Mouse (Mus musculus): Measurements from ENCODE around the gene Msh3. TPM values are rescaled to one million over a fixed set of nuclear protein-coding genes. Genes with fewer than 3 reads are reported as not detected.
A peak's percentile ranks its signal among the peaks of the same experiment; 100 is the strongest.
"Not testable (repeated sequence)": the region's sequence is repeated elsewhere in the genome, so short reads cannot be mapped to it uniquely, and the experiment has no call there.

Gene Msh3
- polyA plus RNA-seq (2015; fragmentation: Nextera tagmentation; extraction: Ambion mirVana): 22.3 and 23.5 TPM in 2 replicates

DNA sequence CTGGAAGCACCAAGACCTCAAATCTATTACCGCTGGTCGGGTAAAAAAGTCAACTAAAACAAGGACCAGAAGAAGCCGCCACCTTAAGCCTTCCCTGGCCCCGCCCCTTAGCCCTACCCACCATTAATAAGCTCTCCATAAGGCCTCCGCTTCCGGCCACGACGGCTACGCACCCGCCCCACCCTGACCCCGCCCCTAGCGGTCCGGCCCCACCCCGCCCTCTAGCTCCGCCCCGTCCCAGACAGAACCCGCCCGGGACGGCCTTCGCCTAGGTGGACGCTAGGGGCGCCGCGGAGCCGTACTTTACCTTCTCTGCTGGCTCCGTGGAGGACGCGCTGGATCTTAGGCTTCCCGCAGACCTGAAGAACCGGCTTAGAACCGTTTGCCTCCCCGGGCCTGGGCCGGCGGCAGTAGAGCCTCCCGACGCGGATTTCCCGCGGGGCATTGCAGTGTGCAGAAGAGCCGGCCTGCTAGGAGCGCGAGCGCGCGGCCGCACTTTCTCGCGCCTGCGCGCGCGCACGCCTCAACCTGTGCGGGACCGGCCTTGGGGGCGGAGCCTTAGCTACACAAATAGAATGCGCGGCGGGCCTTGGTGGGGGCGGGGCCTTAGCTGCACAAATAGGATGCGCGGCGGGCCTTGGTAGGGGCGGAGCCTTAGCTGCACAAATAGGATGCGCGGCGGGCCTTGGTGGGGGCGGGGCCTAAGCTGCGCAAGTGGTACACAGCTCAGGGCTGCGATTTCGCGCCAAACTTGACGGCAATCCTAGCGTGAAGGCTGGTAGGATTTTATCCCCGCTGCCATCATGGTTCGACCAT is at the start of gene Msh3, which contains the start of gene Dhfr:
Gene Msh3, minus strand, starts transcription at position 548 of the 816 bp plus-strand sequence.
Gene Dhfr, plus strand, starts transcription at position 271 of the 816 bp plus-strand sequence.
- DNase-seq (ENCODE audit: low spot score): peak; percentile 98
- peak; percentile 97 for ATAC-seq (replicated peaks; ENCODE audit: low FRiP score, low read depth)
- Histone ChIP-seq H3K4me2 (ENCODE audit: low read length) (peak within 1 kb of the TSS; percentile 97), H3K9ac (ENCODE audit: low read depth, low read length) (peak within 1 kb of the TSS; percentile 82), H3K27me3 (ENCODE audit: insufficient read depth, low read length) (no peaks in the 10 kb centered on the region), H3K4me1 (replicated peaks; ENCODE audit: insufficient read depth, low read length) (peaks cover 12% of the 10 kb centered on the region; the same call in 1 of the 2 replicates), H3K4me3 (replicated peaks; ENCODE audit: low read depth, low read length) (peak within 1 kb of the TSS; percentile 77), H3K9me3 (replicated peaks; ENCODE audit: low read length) (no peaks in the 10 kb centered on the region), H3K27ac (peak within 1 kb of the TSS; percentile 94), H3K36me3 (ENCODE audit: insufficient read depth, low read length) (no peaks in the 10 kb centered on the region)
- under 1% methylated on average over 74 of the region's 76 CpGs for WGBS
- TF ChIP-seq CTCF (IDR thresholded peaks at IDR 0.05; ENCODE audit: low read depth): peak; percentile 85

DNA sequence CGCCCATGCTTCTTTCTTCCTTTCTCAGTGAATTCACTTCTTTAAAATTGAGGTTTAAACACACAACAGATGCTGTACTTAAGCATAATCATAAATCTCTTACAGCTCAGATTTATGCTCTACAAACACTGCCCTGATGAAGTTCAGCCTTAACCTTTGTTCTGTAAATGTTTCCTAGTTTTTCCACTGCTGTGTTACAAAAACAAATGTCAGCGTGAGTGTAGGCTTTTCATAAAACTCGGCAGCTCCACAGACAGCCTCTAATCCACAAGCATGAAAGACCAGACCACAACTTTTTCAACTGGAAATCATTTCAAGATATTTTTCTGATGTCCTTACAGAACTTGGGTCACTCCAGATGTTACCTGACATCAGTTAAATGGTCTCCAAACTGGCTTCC is 48.7 kb upstream of the Msh3 start:
- Histone ChIP-seq H3K9ac (ENCODE audit: low read depth, low read length) (no peak overlapping the region), H3K9me3 (replicated peaks; ENCODE audit: low read length) (no peaks in the 10 kb centered on the region), H3K4me1 (replicated peaks; ENCODE audit: insufficient read depth, low read length) (no peaks in the 10 kb centered on the region), H3K4me3 (replicated peaks; ENCODE audit: low read depth, low read length) (no peak overlapping the region), H3K36me3 (ENCODE audit: insufficient read depth, low read length) (no peaks in the 10 kb centered on the region), H3K4me2 (ENCODE audit: low read length) (no peak overlapping the region), H3K27me3 (ENCODE audit: insufficient read depth, low read length) (no peaks in the 10 kb centered on the region), H3K27ac (no peak overlapping the region)
- TF ChIP-seq CTCF (IDR thresholded peaks at IDR 0.05; ENCODE audit: low read depth): no peak
- no peak for ATAC-seq (replicated peaks; ENCODE audit: low FRiP score, low read depth)
- WGBS: 50% methylated on average over 3 of the region's 3 CpGs
- peak; percentile 56 for DNase-seq (ENCODE audit: low spot score)

DNA sequence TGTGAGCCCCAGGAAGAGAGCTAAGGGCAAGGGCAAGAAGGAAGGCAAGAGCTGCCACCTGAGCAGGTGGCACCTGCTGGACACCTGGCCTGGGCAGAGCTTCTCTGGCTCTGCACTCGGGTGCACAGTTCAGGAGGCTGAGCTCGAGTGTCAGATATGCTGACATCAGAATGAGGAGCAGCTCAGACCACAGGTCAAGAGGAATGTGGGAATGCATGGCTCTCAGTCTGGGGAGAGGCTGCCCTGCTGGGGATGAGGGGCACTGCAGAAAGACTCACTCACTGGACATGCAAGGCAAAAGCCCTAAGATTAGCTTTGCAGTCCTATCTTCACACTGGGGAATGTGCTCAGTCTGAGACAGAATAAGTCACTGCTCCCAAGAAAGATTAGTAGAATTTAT is 47.3 kb upstream of the Msh3 start:
- H3K9ac ChIP-seq (ENCODE audit: low read depth, low read length): no peak overlapping the region
- WGBS: 37% methylated on average over 2 of the region's 2 CpGs
- H3K4me3 ChIP-seq (replicated peaks; ENCODE audit: low read depth, low read length): no peak overlapping the region
- H3K36me3 ChIP-seq (ENCODE audit: insufficient read depth, low read length): no peaks in the 10 kb centered on the region
- H3K9me3 ChIP-seq (replicated peaks; ENCODE audit: low read length): no peaks in the 10 kb centered on the region
- H3K27ac ChIP-seq: no peak overlapping the region
- ATAC-seq (replicated peaks; ENCODE audit: low FRiP score, low read depth): peak; percentile 84
- H3K27me3 ChIP-seq (ENCODE audit: insufficient read depth, low read length): no peaks in the 10 kb centered on the region
- no peak overlapping the region for H3K4me2 ChIP-seq (ENCODE audit: low read length)
- TF ChIP-seq CTCF (IDR thresholded peaks at IDR 0.05; ENCODE audit: low read depth): peak; percentile 22; the same call in 1 of the 2 replicates
- DNase-seq (ENCODE audit: low spot score): peak; percentile 16
- no peaks in the 10 kb centered on the region for H3K4me1 ChIP-seq (replicated peaks; ENCODE audit: insufficient read depth, low read length)

DNA sequence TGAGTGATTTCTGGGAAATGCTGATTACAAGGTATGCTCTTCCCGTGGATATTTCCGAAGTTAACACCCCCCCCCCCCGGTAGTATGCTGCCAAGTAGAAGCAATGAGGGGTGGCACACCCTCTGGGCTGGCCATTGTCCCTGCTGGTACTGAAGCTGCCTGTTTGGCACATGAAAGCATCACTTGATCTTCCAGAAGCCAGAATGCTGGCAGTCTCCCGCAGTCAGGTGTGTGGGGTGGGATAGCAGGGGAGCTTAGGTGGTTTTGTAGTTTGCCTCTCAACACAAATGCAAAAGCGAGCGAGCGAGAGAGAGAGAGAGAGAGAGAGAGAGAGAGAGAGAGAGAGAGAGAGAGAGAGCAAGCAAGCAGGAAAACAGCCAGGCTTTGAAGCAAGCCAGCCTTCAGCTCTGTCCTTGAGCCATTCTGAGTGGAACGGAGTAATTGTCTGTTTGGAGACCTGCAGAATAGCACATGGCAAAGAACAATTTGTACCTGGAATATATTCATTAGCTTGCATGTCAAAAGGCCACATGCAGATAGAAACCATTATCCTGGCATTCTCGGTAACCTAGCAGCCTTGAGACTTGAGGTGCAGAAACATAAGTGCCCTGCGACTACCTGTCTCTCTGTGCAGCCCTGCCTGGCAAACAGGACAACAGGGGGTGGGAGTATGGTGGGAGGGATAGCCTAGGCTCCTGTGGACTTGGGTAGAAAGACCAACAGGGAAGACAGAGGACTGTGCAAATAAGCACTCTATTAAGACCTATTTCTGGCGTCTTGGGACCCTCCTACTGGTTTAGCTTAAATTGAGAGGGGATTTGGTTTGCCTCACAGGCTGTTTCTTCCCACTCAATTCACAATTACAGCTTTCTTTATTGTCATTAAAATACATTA is 43.9 kb upstream of the Msh3 start:
- TF ChIP-seq CTCF (IDR thresholded peaks at IDR 0.05; ENCODE audit: low read depth): no peak

DNA sequence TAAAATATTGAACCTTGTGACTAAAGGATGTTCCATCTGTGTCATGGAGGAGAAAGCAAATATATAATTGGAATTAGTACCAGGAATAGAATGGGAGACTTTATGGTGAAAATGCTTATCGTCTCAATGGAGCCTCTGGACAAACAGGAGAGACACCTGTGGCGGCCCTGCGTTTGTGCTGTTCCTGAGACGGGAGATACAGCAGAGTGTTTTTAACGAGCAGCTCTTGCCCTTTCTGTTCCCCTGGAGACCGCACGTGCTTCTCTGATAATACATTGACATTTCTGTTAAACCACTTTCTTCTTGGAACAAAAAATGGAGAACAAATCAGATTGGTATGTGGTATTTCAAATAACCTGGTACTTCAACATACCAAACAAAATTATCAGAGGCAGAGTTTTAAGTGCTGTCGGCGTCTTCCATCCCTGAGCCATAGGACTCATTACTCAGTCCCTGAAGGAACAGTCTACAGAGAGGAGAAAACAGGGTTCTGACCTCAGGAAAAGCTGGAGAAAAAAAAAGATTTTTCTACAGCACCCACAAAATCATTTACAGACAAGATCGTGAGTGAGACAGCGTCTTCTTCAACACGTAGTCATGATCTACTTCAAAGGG is 38.4 kb upstream of the Msh3 start:
- ATAC-seq (replicated peaks; ENCODE audit: low FRiP score, low read depth) (no peak), DNase-seq (ENCODE audit: low spot score) (no peak)
- H3K4me2 ChIP-seq (ENCODE audit: low read length): no peak overlapping the region
- no peak for TF ChIP-seq CTCF (IDR thresholded peaks at IDR 0.05; ENCODE audit: low read depth)
- no peaks in the 10 kb centered on the region for H3K27me3 ChIP-seq (ENCODE audit: insufficient read depth, low read length)
- H3K27ac ChIP-seq: no peak overlapping the region
- no peaks in the 10 kb centered on the region for H3K4me1 ChIP-seq (replicated peaks; ENCODE audit: insufficient read depth, low read length)
- 68% methylated on average over 12 of the region's 12 CpGs for WGBS
- no peaks in the 10 kb centered on the region for H3K9me3 ChIP-seq (replicated peaks; ENCODE audit: low read length)
- H3K4me3 ChIP-seq (replicated peaks; ENCODE audit: low read depth, low read length): no peak overlapping the region
- H3K9ac ChIP-seq (ENCODE audit: low read depth, low read length): no peak overlapping the region
- H3K36me3 ChIP-seq (ENCODE audit: insufficient read depth, low read length): no peaks in the 10 kb centered on the region

More for the DNA sequence above, 43.9 kb upstream of the Msh3 start:
- 74% methylated on average over 11 of the region's 11 CpGs for WGBS
- Histone ChIP-seq H3K4me1 (replicated peaks; ENCODE audit: insufficient read depth, low read length) (no peaks in the 10 kb centered on the region), H3K4me3 (replicated peaks; ENCODE audit: low read depth, low read length) (no peak overlapping the region), H3K27me3 (ENCODE audit: insufficient read depth, low read length) (no peaks in the 10 kb centered on the region), H3K27ac (no peak overlapping the region), H3K4me2 (ENCODE audit: low read length) (no peak overlapping the region), H3K9ac (ENCODE audit: low read depth, low read length) (no peak overlapping the region), H3K36me3 (ENCODE audit: insufficient read depth, low read length) (no peaks in the 10 kb centered on the region), H3K9me3 (replicated peaks; ENCODE audit: low read length) (no peaks in the 10 kb centered on the region)
- ATAC-seq (replicated peaks; ENCODE audit: low FRiP score, low read depth): no peak
- no peak for DNase-seq (ENCODE audit: low spot score)

DNA sequence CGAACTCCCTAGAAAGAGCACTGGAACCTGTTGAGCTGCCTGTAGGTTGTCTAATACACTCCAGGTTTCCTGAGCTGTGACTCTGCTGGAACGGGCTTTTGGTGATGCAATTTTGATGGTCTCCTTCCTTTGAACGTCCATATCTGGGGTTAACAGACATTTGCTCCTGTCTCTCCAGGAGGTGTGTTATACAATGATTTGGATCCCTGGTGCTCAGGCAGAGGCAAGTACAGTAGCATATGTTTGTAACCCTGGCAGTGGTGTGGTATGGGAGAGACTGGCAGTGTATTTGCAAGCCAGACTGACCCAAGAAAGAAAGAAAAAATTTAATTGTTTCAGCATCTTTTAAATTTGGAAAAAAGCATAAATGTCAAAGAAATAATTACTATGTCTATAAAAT is 32.6 kb upstream of the Msh3 start:
- Histone ChIP-seq H3K4me3 (replicated peaks; ENCODE audit: low read depth, low read length) (no peak overlapping the region), H3K9me3 (replicated peaks; ENCODE audit: low read length) (no peaks in the 10 kb centered on the region), H3K27me3 (ENCODE audit: insufficient read depth, low read length) (no peaks in the 10 kb centered on the region), H3K4me2 (ENCODE audit: low read length) (no peak overlapping the region), H3K36me3 (ENCODE audit: insufficient read depth, low read length) (0 out of 2 replicates have a peak, but pooled peaks cover 3% of the 10 kb centered on the region), H3K27ac (no peak overlapping the region), H3K9ac (ENCODE audit: low read depth, low read length) (no peak overlapping the region), H3K4me1 (replicated peaks; ENCODE audit: insufficient read depth, low read length) (no peaks in the 10 kb centered on the region)
- 87% methylated on average over 3 of the region's 3 CpGs for WGBS
- ATAC-seq (replicated peaks; ENCODE audit: low FRiP score, low read depth): no peak
- DNase-seq (ENCODE audit: low spot score): no peak
- no peak for TF ChIP-seq CTCF (IDR thresholded peaks at IDR 0.05; ENCODE audit: low read depth)

DNA sequence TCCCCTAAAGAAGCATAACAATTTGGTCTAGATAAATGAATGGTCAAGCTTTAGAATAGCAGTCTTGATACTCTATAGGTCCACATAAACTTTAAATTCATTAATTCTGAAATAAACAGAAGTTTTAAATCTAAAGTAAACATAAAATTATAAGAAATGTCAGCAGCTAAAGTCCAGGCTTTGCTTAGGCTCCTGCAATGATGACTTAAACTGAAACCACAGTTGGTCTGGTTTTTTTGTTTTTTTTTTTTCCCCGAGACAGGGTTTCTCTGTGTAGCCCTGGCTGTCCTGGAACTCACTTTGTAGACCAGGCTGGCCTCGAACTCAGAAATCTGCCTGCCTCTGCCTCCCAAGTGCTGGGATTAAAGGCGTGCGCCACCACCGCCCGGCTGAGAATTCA is 16.7 kb upstream of the Msh3 start:
- 89% methylated on average over 6 of the region's 6 CpGs for WGBS

More for the DNA sequence above, 16.7 kb upstream of the Msh3 start:
- not testable (repeated sequence) for H3K4me3 ChIP-seq (replicated peaks; ENCODE audit: low read depth, low read length); H3K27ac ChIP-seq; H3K36me3 ChIP-seq (ENCODE audit: insufficient read depth, low read length); H3K9ac ChIP-seq (ENCODE audit: low read depth, low read length); H3K9me3 ChIP-seq (replicated peaks; ENCODE audit: low read length); DNase-seq (ENCODE audit: low spot score); H3K4me2 ChIP-seq (ENCODE audit: low read length); ATAC-seq (replicated peaks; ENCODE audit: low FRiP score, low read depth); H3K27me3 ChIP-seq (ENCODE audit: insufficient read depth, low read length); H3K4me1 ChIP-seq (replicated peaks; ENCODE audit: insufficient read depth, low read length)
